Mouse (Mus musculus) kidney, embryonic 14.5 days (tissue): Measurements from ENCODE around the gene Tmem214. TPM values are rescaled to one million over a fixed set of nuclear protein-coding genes. Genes with fewer than 3 reads are reported as not detected.

Source experiments
- polyA plus RNA-seq: library from polyadenylated mRNA; unstranded; fragments of >200 nt; fragmentation: Nextera tagmentation; extraction: Ambion mirVana; gene quantifications from 2 replicates; pipeline ENCODE4 v1.2.1, GENCODE M21; 2014

Gene Tmem214
- polyA plus RNA-seq, 1 experiment from 2014 or later = 65.1 TPM

Other genes starting within 250 kb of the Tmem214 start
- gene Slc35f6, start 220.1 kb upstream of the Tmem214 start, polyA plus RNA-seq = 15.8 and 27.6 TPM in 2 replicates
- 363 and 456 TPM in 2 replicates for gene Cenpa, start 201.2 kb upstream of the Tmem214 start, polyA plus RNA-seq
- gene Dpysl5, start 156.4 kb upstream of the Tmem214 start, polyA plus RNA-seq = 3.8 and 7.2 TPM in 2 replicates
- 13.6 and 19.3 TPM in 2 replicates for gene Mapre3, start 53.4 kb upstream of the Tmem214 start, polyA plus RNA-seq
- gene Agbl5, start 20.7 kb downstream of the Tmem214 start, polyA plus RNA-seq = 19.5 and 27.1 TPM in 2 replicates
- gene Ost4, start 39.8 kb downstream of the Tmem214 start, polyA plus RNA-seq = 500 and 653 TPM in 2 replicates
- 170 and 191 TPM in 2 replicates for gene Emilin1, start 45.4 kb downstream of the Tmem214 start, polyA plus RNA-seq
- 29.7 and 31.4 TPM in 2 replicates for gene Khk, start 53.4 kb downstream of the Tmem214 start, polyA plus RNA-seq
- 7.5 and 10.4 TPM in 2 replicates for gene Cgref1, start 77.6 kb downstream of the Tmem214 start, polyA plus RNA-seq
- gene Preb, start 92.3 kb downstream of the Tmem214 start, polyA plus RNA-seq = 97.6 and 99.5 TPM in 2 replicates
- 0.51 and 0.83 TPM in 2 replicates for gene Tcf23, start 100.7 kb downstream of the Tmem214 start, polyA plus RNA-seq
- gene Atraid, start 180.3 kb downstream of the Tmem214 start, polyA plus RNA-seq = 144 and 160 TPM in 2 replicates
- 5.5 and 10.9 TPM in 2 replicates for gene Slc5a6, start 180.9 kb downstream of the Tmem214 start, polyA plus RNA-seq
- gene Cad, start 186.8 kb downstream of the Tmem214 start, polyA plus RNA-seq = 35.4 and 40.5 TPM in 2 replicates
- not detected in 2 replicates for gene Dnajc5g, start 238.3 kb downstream of the Tmem214 start, polyA plus RNA-seq
- gene Slc30a3, start 240.2 kb downstream of the Tmem214 start, polyA plus RNA-seq = 1.9 and 3.4 TPM in 2 replicates
- not detected in 2 replicates for gene Trim54, start 248.7 kb downstream of the Tmem214 start, polyA plus RNA-seq